Mouse (Mus musculus) CH12.LX (cell line): ENCODE measurements around the gene Zfp800.

Experiments
- EP300 ChIP-seq: IDR thresholded peaks from 2 replicates; pipeline ENCODE4 v1.6.1; 2011; ENCODE audit warnings: low read length, improper control_type of control experiment
- ETS1 ChIP-seq: conservative IDR thresholded peaks from 2 replicates; pipeline ENCODE4 v1.6.1; 2012; ENCODE audit warnings: low read depth, mild to moderate bottlenecking, inconsistent platforms, low read length, improper control_type of control experiment, moderate library complexity

DNA sequence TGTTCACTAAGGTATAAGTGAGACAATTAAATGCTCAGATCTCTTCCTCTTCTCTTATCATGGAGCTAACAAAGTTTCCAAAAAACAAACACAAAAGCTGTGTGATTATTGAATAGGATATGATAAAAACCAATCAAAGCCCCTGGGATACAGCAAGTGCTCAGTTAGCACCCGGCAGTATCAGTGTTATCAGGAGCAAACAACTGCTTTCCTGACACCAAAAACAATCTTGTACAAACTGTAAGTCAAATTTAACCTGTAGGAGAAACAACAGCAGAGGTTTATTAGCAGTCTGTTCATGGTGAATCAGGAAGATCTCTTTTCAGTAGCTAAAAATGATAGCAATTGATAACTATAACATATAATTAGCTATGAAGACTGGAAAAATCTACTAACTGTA, 140.0 kb downstream of the Zfp800 start:
- TF ChIP-seq EP300 (no peak), ETS1 (no peak)
